Mouse (Mus musculus) ovary, adult 18-20 months (tissue): ENCODE data around the gene Gm49368.

Source experiments
- DNase-seq: peaks from one replicate; pipeline ENCODE4 v3.0.0; 2022; ENCODE audit warnings: low spot score, mixed read lengths

Gm49368 gene

GRCm38 (mm10) chr7:128057860-128058259, 4.6 kb upstream of the Gm49368 start:
- DNase-seq, result no peak

- DNase-seq, result no peak
These were observed 3.9 kb upstream of the Gm49368 start for GRCm38 (mm10) chr7:128058576-128058975.

- no peak for DNase-seq
These were observed 3.4 kb upstream of the Gm49368 start for GRCm38 (mm10) chr7:128059091-128059490.

GRCm38 (mm10) chr7:128063211-128063781, 813 bp downstream of the Gm49368 start:
- no peak for DNase-seq

- DNase-seq, result no peak
These were observed 3.1 kb downstream of the Gm49368 start for GRCm38 (mm10) chr7:128065547-128065946.

- no peak for DNase-seq
These were observed 5.4 kb downstream of the Gm49368 start for GRCm38 (mm10) chr7:128067847-128068246.

GRCm38 (mm10) chr7:128069844-128070243, 7.4 kb downstream of the Gm49368 start:
- DNase-seq, result no peak

GRCm38 (mm10) chr7:128071816-128072215, 9.3 kb downstream of the Gm49368 start:
- DNase-seq, result no peak

- no peak for DNase-seq
These were observed 17.5 kb downstream of the Gm49368 start for GRCm38 (mm10) chr7:128080012-128080411.

GRCm38 (mm10) chr7:128089141-128089540, 26.7 kb downstream of the Gm49368 start:
- no peak for DNase-seq

GRCm38 (mm10) chr7:128098135-128098534, 35.7 kb downstream of the Gm49368 start:
- DNase-seq, result no peak

- DNase-seq, result no peak
These were observed 38.4 kb downstream of the Gm49368 start for GRCm38 (mm10) chr7:128100742-128101357.

GRCm38 (mm10) chr7:128105246-128105645, 42.8 kb downstream of the Gm49368 start:
- no peak for DNase-seq

GRCm38 (mm10) chr7:128107462-128107861, 45.0 kb downstream of the Gm49368 start:
- DNase-seq, result no peak

GRCm38 (mm10) chr7:128110314-128110713, 47.8 kb downstream of the Gm49368 start:
- no peak for DNase-seq

GRCm38 (mm10) chr7:128112131-128112530, 49.6 kb downstream of the Gm49368 start:
- DNase-seq, result no peak

- DNase-seq, result no peak
These were observed 52.1 kb downstream of the Gm49368 start for GRCm38 (mm10) chr7:128114371-128115105.

- DNase-seq, result no peak
These were observed 52.9 kb downstream of the Gm49368 start for GRCm38 (mm10) chr7:128115211-128115958.

GRCm38 (mm10) chr7:128116396-128116795, 53.9 kb downstream of the Gm49368 start:
- DNase-seq, result no peak

- DNase-seq, result no peak
These were observed 57.4 kb downstream of the Gm49368 start for GRCm38 (mm10) chr7:128119726-128120490.
